In the genomic region with DNA sequence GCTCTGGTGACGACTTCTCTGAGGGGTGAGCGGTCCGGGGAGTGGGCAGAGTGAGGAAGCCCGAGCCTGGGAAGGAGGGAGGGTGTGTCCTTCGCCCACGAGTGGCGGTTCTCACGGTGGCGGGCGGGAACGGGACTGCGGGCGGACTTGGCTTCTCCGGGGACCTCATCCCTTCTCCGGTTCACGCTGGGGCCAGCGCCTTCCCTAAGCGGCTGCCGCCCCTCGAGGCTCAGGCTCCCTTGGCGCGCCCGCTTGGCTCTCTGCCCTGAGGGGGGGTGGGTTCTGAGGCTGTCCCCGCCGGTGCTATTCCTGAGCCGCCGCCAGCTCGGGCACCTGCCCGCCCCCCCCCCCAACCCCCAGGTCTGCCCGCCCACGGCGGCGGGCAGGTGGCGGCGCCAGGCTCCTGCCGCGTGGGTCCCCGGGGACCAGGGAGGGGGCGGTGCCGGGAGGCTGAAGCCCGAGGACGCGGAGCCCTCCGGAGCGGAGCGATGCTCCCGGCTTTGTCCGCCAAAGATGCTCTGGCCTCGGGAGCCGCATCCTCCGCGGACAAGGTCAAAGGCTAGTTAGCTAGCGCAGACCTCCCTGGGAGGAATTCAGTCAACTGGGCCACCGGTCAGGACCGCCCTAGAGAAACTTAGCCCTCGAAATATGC, we compare ENCODE assay signal across 8 mouse cellular contexts. TPM values are rescaled to one million over a fixed set of nuclear protein-coding genes. Genes with fewer than 3 reads are reported as not detected.
DNase-seq lines count a peak whose midpoint lies in the region; ATAC-seq and TF ChIP-seq lines count a peak whose summit lies in the region.

No protein-coding gene starts in this region.

- no peaks in the 10 kb centered on the region for H3K36me3 ChIP-seq in forebrain, embryonic 10.5 days (replicated peaks)
- no peaks in the 10 kb centered on the region for H3K36me3 ChIP-seq in intestine, embryonic 16.5 days (ENCODE audit: control insufficient read depth, insufficient read depth, low read length)
- no peaks in the 10 kb centered on the region for H3K36me3 ChIP-seq in lung, postnatal 0 days (ENCODE audit: insufficient read depth, low read length)

- H3K4me1 ChIP-seq in forebrain, embryonic 10.5 days: peaks cover 5% of the 10 kb centered on the region; the same call in 1 of the 2 replicates
- no peaks in the 10 kb centered on the region for H3K4me1 ChIP-seq in intestine, embryonic 16.5 days (ENCODE audit: control insufficient read depth, insufficient read depth, low read length)
- no peaks in the 10 kb centered on the region for H3K4me1 ChIP-seq in lung, postnatal 0 days (ENCODE audit: insufficient read depth, low read depth, low read length)

- H3K4me3 ChIP-seq in left cerebral cortex, adult 2 months: peak overlapping the region; percentile 67
- H3K4me3 ChIP-seq in forebrain, embryonic 10.5 days: peak overlapping the region; percentile 70
- peak overlapping the region; percentile 64 for H3K4me3 ChIP-seq in intestine, embryonic 16.5 days (ENCODE audit: low read length)
- peak overlapping the region; percentile 50 for H3K4me3 ChIP-seq in lung, postnatal 0 days (ENCODE audit: low read depth, low read length)

- H3K9ac ChIP-seq in intestine, embryonic 16.5 days (ENCODE audit: low read depth, low read length): peak overlapping the region; percentile 70
- peak overlapping the region; percentile 29; the same call in 1 of the 2 replicates for H3K9ac ChIP-seq in lung, postnatal 0 days (replicated peaks; ENCODE audit: low read depth)

- no peaks in the 10 kb centered on the region; the same call in 1 of the 2 replicates for H3K9me3 ChIP-seq in forebrain, embryonic 10.5 days
- H3K9me3 ChIP-seq in intestine, embryonic 16.5 days (ENCODE audit: control insufficient read depth, low read length): no peaks in the 10 kb centered on the region
- H3K9me3 ChIP-seq in lung, postnatal 0 days (ENCODE audit: low read length): no peaks in the 10 kb centered on the region

- no peak for TF ChIP-seq CTCF in left cerebral cortex, adult 2 months (IDR thresholded peaks at IDR 0.05)
- no peak for TF ChIP-seq CTCF in lung, postnatal 0 days (IDR thresholded peaks at IDR 0.05)

- no peak for TF ChIP-seq EP300 in lung, postnatal 0 days (IDR thresholded peaks at IDR 0.05)

- H3K27me3 ChIP-seq in forebrain, embryonic 10.5 days (ENCODE audit: poor library complexity, severe bottlenecking): peaks cover 44% of the 10 kb centered on the region
- H3K27me3 ChIP-seq in intestine, embryonic 16.5 days (replicated peaks; ENCODE audit: control insufficient read depth, insufficient read depth, low read length): no peaks in the 10 kb centered on the region
- no peaks in the 10 kb centered on the region for H3K27me3 ChIP-seq in lung, postnatal 0 days (replicated peaks; ENCODE audit: insufficient read depth, low read length)

- peak overlapping the region; percentile 73 for H3K27ac ChIP-seq in left cerebral cortex, adult 2 months
- H3K27ac ChIP-seq in forebrain, embryonic 10.5 days: peak overlapping the region; percentile 90
- H3K27ac ChIP-seq in intestine, embryonic 16.5 days (ENCODE audit: low read length): peak overlapping the region; percentile 66
- peak overlapping the region; percentile 73 for H3K27ac ChIP-seq in lung, postnatal 0 days (ENCODE audit: low read length)

- peak overlapping the region; percentile 60 for H3K4me2 ChIP-seq in intestine, embryonic 16.5 days (ENCODE audit: low read depth, low read length)
- peak overlapping the region; percentile 70 for H3K4me2 ChIP-seq in lung, postnatal 0 days (replicated peaks; ENCODE audit: low read depth, low read length)

- WGBS in forebrain, embryonic 10.5 days: 18% methylated on average over 50 of the region's 56 CpGs
- 10% methylated on average over 30 of the region's 56 CpGs for WGBS in intestine, embryonic 16.5 days
- WGBS in lung, postnatal 0 days: 27% methylated on average over 10 of the region's 56 CpGs

- no peak for DNase-seq in left cerebral cortex, adult 2 months (ENCODE audit: extremely low spot score in 1 of 2, low spot score in 2 of 2)
- DNase-seq in left cerebral cortex, adult 11 months (ENCODE audit: low spot score): no peak
- peak; percentile 24 for DNase-seq in Muller cell, postnatal 12 days (ENCODE audit: inconsistent ontology term)
- no peak for DNase-seq in forebrain, embryonic 10.5 days (ENCODE audit: extremely low spot score, low spot score)
- peak; percentile 21 for DNase-seq in lung, postnatal 0 days (ENCODE audit: low spot score)
- DNase-seq in spleen, postnatal 36 days (ENCODE audit: low spot score in 2 of 2): peak; percentile 13 to 28
- no peak for DNase-seq in cerebellum, adult 9-10 months

- intact Hi-C loops in left cerebral cortex, adult 2 months (cut with DNase I): loop anchor here (5.0 to 10.0 kb wide), 2 partner anchors 429 to 582 kb away; no protein-coding TSS in a partner anchor

- peak; percentile 80 for ATAC-seq in intestine, embryonic 16.5 days
- ATAC-seq in lung, postnatal 0 days: peak; percentile 53

RNA-seq across cellular contexts. Expression of a gene that starts 6.4 kb away (rescaled TPM):
- 10 to 100 TPM; 11.7 to 13.0 TPM for total RNA-seq in left cerebral cortex, adult 2 months (2021)
- 23.8 and 25.4 TPM in 2 replicates for polyA plus RNA-seq in forebrain, embryonic 10.5 days (2016; fragmentation: Nextera tagmentation; extraction: Ambion mirVana)
- polyA plus RNA-seq in intestine, embryonic 16.5 days (2015; fragmentation: Nextera tagmentation; extraction: Ambion mirVana): 10.2 and 10.8 TPM in 2 replicates
- polyA plus RNA-seq in lung, postnatal 0 days (2015; fragmentation: Nextera tagmentation; extraction: Ambion mirVana): 11.7 and 12.6 TPM in 2 replicates

Comparison
In these comparisons a context has a peak if more than half of its experiments do, and no peak if none do; other contexts are left out.
1. DNase-seq: peak in Muller cell, postnatal 12 days (single experiment), lung, postnatal 0 days (single experiment) and spleen, postnatal 36 days (2 of 2); none in left cerebral cortex, adult 2 months (0 of 2), left cerebral cortex, adult 11 months (single experiment), forebrain, embryonic 10.5 days (single experiment) and cerebellum, adult 9-10 months (single experiment).
2. Peak in every context shown above with its lines, with median percentiles within 50 percentile points of each other: H3K27ac ChIP-seq and H3K4me3 ChIP-seq.